Mouse (Mus musculus) gastrocnemius, adult 18-20 months (tissue): Measurements from ENCODE around the gene Agpat4. TPM values are rescaled to one million over a fixed set of nuclear protein-coding genes. Genes with fewer than 3 reads are reported as not detected.

Experiments used
- DNase-seq: peaks from one replicate; pipeline ENCODE4 v3.0.0; 2021; ENCODE audit warnings: low spot score
- total RNA-seq, 2 experiments: library from RNA; stranded (reverse); gene quantifications; 2 replicates each; pipeline ENCODE4 v1.2.3; 2021

Agpat4 gene
- total RNA-seq, 2 experiments from 2014 or later, result 1.5 to 2.0 TPM

GRCm38 (mm10) chr17:12226551-12226950, 108.0 kb downstream of the Agpat4 start:
- peak; percentile 35 for DNase-seq

GRCm38 (mm10) chr17:12228001-12228400, 109.5 kb downstream of the Agpat4 start:
- no peak for DNase-seq

DNA sequence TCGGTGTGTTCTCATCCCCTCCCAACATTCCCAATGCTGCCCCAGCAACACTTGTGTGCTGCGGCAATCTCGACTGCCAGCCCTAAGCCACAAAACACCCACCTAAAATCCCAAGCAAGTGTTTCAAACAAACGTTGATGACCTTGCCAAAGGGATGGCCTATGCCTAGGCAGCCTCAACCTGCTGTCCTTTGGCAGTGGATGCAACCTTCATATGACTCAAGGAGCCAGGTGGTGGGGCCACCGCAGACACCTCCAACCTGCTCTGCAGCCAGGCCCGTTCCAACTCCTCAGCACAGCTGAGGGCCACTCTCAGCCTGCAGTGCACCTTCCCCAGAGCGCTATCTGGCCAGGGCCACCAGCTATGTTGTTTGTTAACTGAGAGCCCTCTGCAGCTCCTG, 110.0 kb downstream of the Agpat4 start:
- no peak for DNase-seq

GRCm38 (mm10) chr17:12229756-12230155, 111.3 kb downstream of the Agpat4 start:
- DNase-seq, result no peak

- no peak for DNase-seq
These were observed 111.7 kb downstream of the Agpat4 start for GRCm38 (mm10) chr17:12230167-12230566.

GRCm38 (mm10) chr17:12231087-12231486, 112.6 kb downstream of the Agpat4 start:
- no peak for DNase-seq

GRCm38 (mm10) chr17:12232724-12233123, 114.2 kb downstream of the Agpat4 start:
- DNase-seq, result no peak

DNA sequence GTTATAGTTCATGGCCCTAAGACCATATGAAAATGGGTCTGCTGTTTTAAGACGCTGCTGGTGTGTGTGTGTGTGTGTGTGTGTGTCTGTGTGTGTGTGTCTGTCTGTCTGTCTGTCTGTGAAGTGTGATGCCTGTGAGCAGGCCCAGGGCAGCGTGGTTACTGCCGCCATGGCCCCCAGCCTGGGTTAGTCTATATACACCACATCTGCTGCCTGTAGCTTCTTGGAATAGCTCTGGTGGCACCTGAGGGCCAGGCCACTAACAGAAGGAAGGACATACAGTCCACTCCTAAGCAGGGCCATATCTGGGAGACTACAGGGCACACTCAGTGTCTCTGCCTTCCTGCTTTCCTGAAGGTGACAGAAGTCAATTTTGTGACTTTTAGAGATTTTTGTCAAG, 122.2 kb downstream of the Agpat4 start:
- no peak for DNase-seq

GRCm38 (mm10) chr17:12249783-12250504, 131.4 kb downstream of the Agpat4 start:
- no peak for DNase-seq

- no peak for DNase-seq
These were observed 132.1 kb downstream of the Agpat4 start for GRCm38 (mm10) chr17:12250581-12250980.

GRCm38 (mm10) chr17:12256142-12256541, 137.6 kb downstream of the Agpat4 start:
- no peak for DNase-seq

GRCm38 (mm10) chr17:12258517-12258916, 140.0 kb downstream of the Agpat4 start:
- DNase-seq, result no peak

- peak; percentile 24 for DNase-seq
These were observed 141.5 kb downstream of the Agpat4 start for GRCm38 (mm10) chr17:12259957-12260356.

DNA sequence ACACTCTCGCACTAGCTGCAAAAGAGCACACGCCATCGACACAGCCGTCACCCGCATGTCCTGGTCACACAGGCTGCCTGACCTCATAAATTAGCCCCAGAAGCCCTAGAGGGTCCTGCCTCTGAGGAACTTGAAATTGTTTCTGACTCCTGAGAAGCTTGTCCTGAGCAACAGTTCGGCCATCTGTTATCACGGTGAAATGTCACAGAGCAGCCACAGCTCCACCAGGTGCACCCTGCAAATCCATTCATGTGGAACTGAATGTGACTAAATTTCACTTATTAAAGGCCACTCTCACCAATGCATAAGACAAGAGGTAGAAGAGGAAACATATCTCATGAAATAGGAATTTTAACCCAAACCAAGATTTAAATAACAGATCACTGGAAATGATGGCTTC, 142.9 kb downstream of the Agpat4 start:
- no peak for DNase-seq

DNA sequence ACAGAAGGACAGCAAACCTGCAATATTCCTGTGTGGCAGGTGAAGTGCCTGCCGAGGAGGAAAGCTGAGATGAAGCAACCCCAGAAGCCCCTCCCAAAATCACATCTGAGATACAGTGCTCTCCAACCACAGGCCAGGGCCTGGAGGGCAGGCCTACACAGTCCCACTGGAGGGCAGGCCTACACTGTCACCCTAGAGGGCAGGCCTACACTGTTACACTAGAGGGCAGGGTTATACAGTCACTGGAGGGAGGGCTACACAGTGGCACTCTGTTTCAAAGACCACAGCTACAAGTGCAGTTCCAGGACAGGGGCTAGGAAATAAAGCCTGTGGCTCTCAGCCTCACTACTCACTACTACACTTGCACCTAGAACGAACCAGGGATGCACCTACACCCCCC, 143.4 kb downstream of the Agpat4 start:
- no peak for DNase-seq

- no peak for DNase-seq
These were observed 144.3 kb downstream of the Agpat4 start for GRCm38 (mm10) chr17:12262851-12263250.

DNA sequence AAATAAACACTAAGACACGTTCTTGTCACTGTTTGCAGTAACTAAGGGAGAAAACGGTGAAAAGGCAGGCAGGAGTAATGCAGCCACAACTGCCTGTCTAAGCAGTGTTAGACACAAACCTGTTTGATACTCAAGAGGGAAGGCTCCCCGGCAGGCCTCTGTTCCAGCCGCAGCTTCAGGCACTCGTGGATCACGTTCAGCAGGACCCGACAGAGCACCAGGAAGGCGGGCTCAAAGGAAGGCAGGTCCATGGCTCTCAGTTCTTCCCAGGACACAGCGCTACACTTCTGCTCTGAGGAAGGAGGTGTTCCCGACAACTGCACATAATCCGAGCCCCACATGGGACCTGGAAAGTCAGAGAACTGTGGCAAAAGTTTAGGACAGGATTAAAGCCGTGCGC, 145.3 kb downstream of the Agpat4 start:
- no peak for DNase-seq

- no peak for DNase-seq
These were observed 145.8 kb downstream of the Agpat4 start for GRCm38 (mm10) chr17:12264293-12264692.

DNA sequence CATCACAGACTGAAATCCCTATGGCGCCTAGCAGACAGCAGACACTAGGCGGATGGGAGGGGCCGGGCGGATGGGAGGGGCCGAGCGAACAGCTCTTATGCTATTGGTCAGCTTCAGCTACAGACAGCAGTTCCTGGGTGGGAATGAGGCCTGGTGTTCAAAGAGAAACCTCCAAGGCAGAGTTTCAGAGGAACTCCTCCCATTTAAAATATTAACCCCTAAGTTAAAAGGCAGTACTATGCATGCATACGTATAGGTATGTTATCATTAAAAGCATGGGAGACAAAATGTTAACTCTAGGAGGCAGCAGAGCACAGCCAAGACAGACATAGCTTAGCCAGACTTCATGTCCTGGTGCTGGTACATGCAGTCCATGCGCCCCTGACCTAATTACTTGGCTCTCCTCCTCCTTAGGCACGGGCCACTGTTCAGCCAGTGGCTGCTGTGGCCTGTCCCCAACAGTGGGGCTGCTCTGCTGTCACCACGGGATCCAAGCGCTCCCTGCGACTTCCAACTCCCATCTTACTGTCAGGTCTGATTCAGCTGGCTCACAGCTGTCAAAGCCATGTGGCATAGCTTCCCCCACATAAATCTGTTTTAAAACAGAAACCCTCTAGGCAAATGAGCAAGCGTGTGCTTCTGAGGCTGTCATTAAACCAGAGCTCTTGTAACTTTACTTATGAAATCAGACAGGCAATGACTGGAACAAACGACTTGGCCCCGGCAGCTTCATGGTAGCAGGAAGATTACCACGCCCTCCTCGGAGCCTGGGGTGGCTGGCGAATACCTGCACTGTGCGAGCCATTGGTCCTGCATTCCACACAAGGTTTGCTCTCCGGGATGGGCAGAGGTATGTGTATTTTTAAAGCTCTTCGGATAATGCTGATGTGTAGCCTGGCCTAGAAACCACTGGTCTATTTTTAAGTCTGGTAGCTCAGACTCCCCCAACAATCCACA, 147.7 kb downstream of the Agpat4 start:
- DNase-seq, result peak; percentile 65

DNA sequence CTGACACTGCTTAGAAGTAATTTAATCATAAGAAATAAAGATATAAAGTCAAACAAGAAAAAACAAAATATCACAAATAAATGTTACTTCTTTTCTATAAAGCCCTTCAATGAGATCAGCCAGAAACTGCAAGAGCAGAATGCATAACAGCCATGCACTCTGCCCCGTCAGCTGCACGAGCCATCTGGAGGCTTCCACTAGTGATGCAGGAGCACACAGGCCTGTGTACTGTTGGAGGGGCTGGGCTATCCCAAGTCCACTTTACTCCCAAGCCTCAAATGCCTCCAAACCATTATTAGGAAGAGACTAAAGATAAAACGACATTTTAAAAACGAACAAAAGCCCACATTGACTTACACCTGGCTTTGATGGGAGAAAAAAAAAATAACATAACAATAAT, 149.6 kb downstream of the Agpat4 start:
- no peak for DNase-seq

DNA sequence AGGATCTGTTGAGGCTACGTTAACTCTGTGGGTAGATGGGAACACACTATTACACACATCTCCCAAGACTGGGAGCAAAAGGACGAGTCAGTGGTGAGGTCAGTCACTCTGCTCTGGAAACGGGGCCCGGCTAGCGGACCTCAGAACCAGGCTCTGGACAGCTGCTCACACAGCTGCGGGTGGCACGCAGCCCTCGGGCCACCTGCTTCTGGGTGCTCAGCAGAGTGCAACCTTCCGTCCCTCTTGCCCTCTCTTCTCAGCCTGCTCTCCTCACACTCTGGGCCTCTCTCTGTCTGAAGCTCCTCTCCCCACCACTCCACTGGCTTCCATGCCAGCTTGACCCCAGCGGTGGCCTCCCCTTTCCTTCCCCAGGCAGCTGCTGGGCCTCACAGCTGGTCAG, 150.0 kb downstream of the Agpat4 start:
- DNase-seq, result peak; percentile 22
